Mouse (Mus musculus) lung, embryonic 15.5 days (tissue): ENCODE results near the gene Ctnnd2. TPM values are rescaled to one million over a fixed set of nuclear protein-coding genes. Genes with fewer than 3 reads are reported as not detected.

Experiments
- ATAC-seq: fragments of 200-750 bp; cut with Nextera tagmentation; 2 replicates; pipeline ENCODE4 v1.8.0; 2017; ENCODE audit warnings: moderate number of reproducible peaks, borderline replicate concordance; ENCODE audit not compliant: low FRiP score, low TSS enrichment; ENCODE audit errors: extremely low read depth
- H3K27ac ChIP-seq: fragments of 300-500 bp; sonication (generic); 2 replicates; pipeline ENCODE4 v1.5.1; 2015; ENCODE audit warnings: moderate library complexity, mild to moderate bottlenecking, inconsistent platforms
- H3K27me3 ChIP-seq: fragments of 300-500 bp; sonication (generic); 2 replicates; pipeline ENCODE4 v1.6.1; 2015; ENCODE audit warnings: inconsistent platforms
- H3K36me3 ChIP-seq: fragments of 300-500 bp; sonication (generic); 2 replicates; pipeline ENCODE4 v1.6.1; 2015; ENCODE audit warnings: inconsistent platforms
- H3K4me1 ChIP-seq: fragments of 300-500 bp; sonication (generic); 2 replicates; pipeline ENCODE4 v1.6.1; 2015; ENCODE audit warnings: inconsistent platforms
- H3K4me2 ChIP-seq: fragments of 300-500 bp; sonication (generic); 2 replicates; pipeline ENCODE4 v1.6.1; 2015; ENCODE audit warnings: inconsistent platforms, mild to moderate bottlenecking, moderate library complexity
- H3K4me3 ChIP-seq: fragments of 300-500 bp; sonication (generic); 2 replicates; pipeline ENCODE4 v1.5.1; 2015; ENCODE audit warnings: mild to moderate bottlenecking, inconsistent platforms
- H3K9ac ChIP-seq: fragments of 300-500 bp; sonication (generic); 2 replicates; pipeline ENCODE4 v1.6.1; 2015; ENCODE audit warnings: inconsistent platforms
- H3K9me3 ChIP-seq: fragments of 300-500 bp; sonication (generic); 2 replicates; pipeline ENCODE4 v1.6.1; 2016; ENCODE audit warnings: inconsistent platforms
- WGBS: fragments of 180-500 bp; shearing (Covaris S2); methylation state at CpG from one replicate; pipeline ENCODE4 v1.1.7; 2015; 5-methylcytosine and 5-hydroxymethylcytosine counted together
- polyA plus RNA-seq: library from polyadenylated mRNA; unstranded; fragments of >200 nt; fragmentation: Nextera tagmentation; extraction: Ambion mirVana; gene quantifications from 2 replicates; pipeline ENCODE4 v1.2.1, GENCODE M21; 2015

Ctnnd2 gene
- polyA plus RNA-seq, 1 experiment from 2014 or later = 18.9 TPM

GRCm38 (mm10) chr15:30667819-30668587 lies 495.6 kb downstream of the Ctnnd2 start:
- H3K9me3 ChIP-seq = no peaks in the 10 kb centered on the region
- 72% methylated on average over 7 of the region's 7 CpGs for WGBS
- H3K4me2 ChIP-seq = no peak overlapping the region
- H3K27ac ChIP-seq = no peak overlapping the region
- H3K9ac ChIP-seq = no peak overlapping the region
- no peaks in the 10 kb centered on the region for H3K4me1 ChIP-seq
- H3K36me3 ChIP-seq = no peaks in the 10 kb centered on the region
- H3K4me3 ChIP-seq = no peak overlapping the region
- no peaks in the 10 kb centered on the region for H3K27me3 ChIP-seq
- ATAC-seq = no peak

GRCm38 (mm10) chr15:30681939-30682338 lies 509.5 kb downstream of the Ctnnd2 start:
- H3K9me3 ChIP-seq = no peaks in the 10 kb centered on the region
- no peaks in the 10 kb centered on the region for H3K27me3 ChIP-seq
- 0 out of 2 replicates have a peak, but pooled peaks cover 5% of the 10 kb centered on the region for H3K4me1 ChIP-seq
- H3K27ac ChIP-seq = no peak overlapping the region
- H3K9ac ChIP-seq = no peak overlapping the region
- no peaks in the 10 kb centered on the region for H3K36me3 ChIP-seq
- no peak for ATAC-seq
- WGBS = 68% methylated on average over 4 of the region's 4 CpGs
- no peak overlapping the region for H3K4me2 ChIP-seq
- H3K4me3 ChIP-seq = no peak overlapping the region

GRCm38 (mm10) chr15:30682360-30683119 lies 510.1 kb downstream of the Ctnnd2 start:
- Histone ChIP-seq H3K9me3 (no peaks in the 10 kb centered on the region), H3K4me3 (no peak overlapping the region), H3K27ac (no peak overlapping the region), H3K36me3 (no peaks in the 10 kb centered on the region), H3K4me1 (0 out of 2 replicates have a peak, but pooled peaks cover 5% of the 10 kb centered on the region), H3K27me3 (no peaks in the 10 kb centered on the region), H3K9ac (no peak overlapping the region), H3K4me2 (no peak overlapping the region)
- no peak for ATAC-seq
- 72% methylated on average over 14 of the region's 14 CpGs for WGBS

- ATAC-seq = peak; percentile 84
Observed at GRCm38 (mm10) chr15:30686206-30687101, 514.1 kb downstream of the Ctnnd2 start.

GRCm38 (mm10) chr15:30693754-30694205 lies 521.4 kb downstream of the Ctnnd2 start:
- H3K27me3 ChIP-seq = no peaks in the 10 kb centered on the region
- H3K4me1 ChIP-seq = 0 out of 2 replicates have a peak, but pooled peaks cover 2% of the 10 kb centered on the region
- no peak overlapping the region for H3K4me3 ChIP-seq
- H3K36me3 ChIP-seq = no peaks in the 10 kb centered on the region
- H3K4me2 ChIP-seq = no peak overlapping the region
- 56% methylated on average over 6 of the region's 6 CpGs for WGBS
- H3K9ac ChIP-seq = no peak overlapping the region
- no peak for ATAC-seq
- H3K27ac ChIP-seq = peak overlapping the region; percentile 70
- no peaks in the 10 kb centered on the region for H3K9me3 ChIP-seq

More at GRCm38 (mm10) chr15:30686206-30687101, 514.1 kb downstream of the Ctnnd2 start:
- H3K9ac ChIP-seq = no peak overlapping the region
- no peaks in the 10 kb centered on the region for H3K9me3 ChIP-seq
- WGBS = 43% methylated on average over 4 of the region's 4 CpGs
- H3K27me3 ChIP-seq = no peaks in the 10 kb centered on the region
- 0 out of 2 replicates have a peak, but pooled peaks cover 3% of the 10 kb centered on the region for H3K4me1 ChIP-seq
- H3K4me2 ChIP-seq = no peak overlapping the region
- H3K36me3 ChIP-seq = no peaks in the 10 kb centered on the region
- H3K27ac ChIP-seq = peak overlapping the region; percentile 71
- H3K4me3 ChIP-seq = no peak overlapping the region

GRCm38 (mm10) chr15:30694286-30694685 lies 521.9 kb downstream of the Ctnnd2 start:
- 0 out of 2 replicates have a peak, but pooled peaks cover 2% of the 10 kb centered on the region for H3K4me1 ChIP-seq
- H3K9ac ChIP-seq = no peak overlapping the region
- ATAC-seq = no peak
- H3K36me3 ChIP-seq = no peaks in the 10 kb centered on the region
- H3K9me3 ChIP-seq = no peaks in the 10 kb centered on the region
- H3K4me3 ChIP-seq = no peak overlapping the region
- WGBS = 85% methylated on average over 1 of the region's 1 CpGs
- H3K27ac ChIP-seq = peak overlapping the region; percentile 70
- no peak overlapping the region for H3K4me2 ChIP-seq
- no peaks in the 10 kb centered on the region for H3K27me3 ChIP-seq

- Histone ChIP-seq H3K36me3 (no peaks in the 10 kb centered on the region), H3K4me1 (0 out of 2 replicates have a peak, but pooled peaks cover 2% of the 10 kb centered on the region), H3K27me3 (no peaks in the 10 kb centered on the region), H3K4me2 (no peak overlapping the region), H3K9ac (no peak overlapping the region), H3K9me3 (no peaks in the 10 kb centered on the region), H3K4me3 (no peak overlapping the region), H3K27ac (no peak overlapping the region)
- WGBS = 77% methylated on average over 6 of the region's 6 CpGs
- ATAC-seq = no peak
Observed at GRCm38 (mm10) chr15:30695859-30696258, 523.5 kb downstream of the Ctnnd2 start.

GRCm38 (mm10) chr15:30697356-30697755 lies 525.0 kb downstream of the Ctnnd2 start:
- H3K4me3 ChIP-seq = no peak overlapping the region
- H3K27ac ChIP-seq = no peak overlapping the region
- WGBS = 77% methylated on average over 5 of the region's 5 CpGs
- H3K4me2 ChIP-seq = no peak overlapping the region
- ATAC-seq = no peak
- no peaks in the 10 kb centered on the region for H3K9me3 ChIP-seq
- H3K4me1 ChIP-seq = peaks cover 6% of the 10 kb centered on the region; the same call in 1 of the 2 replicates
- no peaks in the 10 kb centered on the region for H3K27me3 ChIP-seq
- H3K9ac ChIP-seq = no peak overlapping the region
- no peaks in the 10 kb centered on the region for H3K36me3 ChIP-seq

- Histone ChIP-seq H3K9me3 (no peaks in the 10 kb centered on the region), H3K36me3 (no peaks in the 10 kb centered on the region), H3K4me3 (no peak overlapping the region), H3K4me1 (peaks cover 4% of the 10 kb centered on the region; the same call in 1 of the 2 replicates), H3K4me2 (no peak overlapping the region), H3K27me3 (no peaks in the 10 kb centered on the region), H3K27ac (peak overlapping the region; percentile 53; the same call in 1 of the 2 replicates), H3K9ac (no peak overlapping the region)
- WGBS = 42% methylated on average over 6 of the region's 6 CpGs
- ATAC-seq = peak; percentile 23; the same call in 1 of the 2 replicates
Observed at GRCm38 (mm10) chr15:30700762-30701161, 528.4 kb downstream of the Ctnnd2 start.

- Histone ChIP-seq H3K27ac (peak overlapping the region; percentile 53), H3K27me3 (no peaks in the 10 kb centered on the region), H3K9me3 (no peaks in the 10 kb centered on the region), H3K9ac (no peak overlapping the region), H3K4me1 (peaks cover 4% of the 10 kb centered on the region; the same call in 1 of the 2 replicates), H3K4me2 (no peak overlapping the region), H3K36me3 (no peaks in the 10 kb centered on the region), H3K4me3 (no peak overlapping the region)
- 50% methylated on average over 5 of the region's 5 CpGs for WGBS
- no peak for ATAC-seq
Observed at GRCm38 (mm10) chr15:30701592-30701991, 529.2 kb downstream of the Ctnnd2 start.
